Comparison of ENCODE assay signal across 15 mouse cellular contexts in genomic region chr1:156760549-156761429, GRCm38 (mm10). TPM values are rescaled to one million over a fixed set of nuclear protein-coding genes. Genes with fewer than 3 reads are reported as not detected.
A peak's percentile ranks its signal among the peaks of the same experiment; 100 is the strongest.
DNase-seq lines count a peak whose midpoint lies in the region; ATAC-seq and TF ChIP-seq lines count a peak whose summit lies in the region.
"Had no signal": no experiment of that assay in that cellular context is flagged by ENCODE, and none has a peak within 500 bp of the region (broad histone marks: within the 10 kb centered on the region; RNA-seq: fewer than 3 reads in every experiment).

No protein-coding gene starts in this region.

- H3K27ac ChIP-seq in heart, embryonic 16.5 days (ENCODE audit: low read length), result peak overlapping the region; percentile 85
- H3K27ac ChIP-seq in neural tube, embryonic 11.5 days (ENCODE audit: low read depth, low read length), result no peak overlapping the region
- H3K27ac ChIP-seq in hindbrain, postnatal 0 days, result no peak overlapping the region
- peak overlapping the region; percentile 17; the same call in 1 of the 2 replicates for H3K27ac ChIP-seq in midbrain, embryonic 16.5 days (ENCODE audit: low read length)
- H3K27ac ChIP-seq: macrophage had no signal

- no peak overlapping the region; the same call in 1 of the 2 replicates for H3K4me3 ChIP-seq in heart, embryonic 16.5 days (ENCODE audit: low read length)
- no peak overlapping the region for H3K4me3 ChIP-seq in neural tube, embryonic 11.5 days (ENCODE audit: low read depth, low read length)
- H3K4me3 ChIP-seq in hindbrain, postnatal 0 days (ENCODE audit: low read length), result no peak overlapping the region
- no peak overlapping the region for H3K4me3 ChIP-seq in midbrain, embryonic 16.5 days (ENCODE audit: low read depth, low read length)
- H3K4me3 ChIP-seq: neural tube, embryonic 12.5 days had no signal

- no peak for DNase-seq in heart, postnatal 4 days
- DNase-seq in neural tube, embryonic 11.5 days (ENCODE audit: low spot score), result no peak
- no peak for DNase-seq in neural tube, embryonic 10.5 days (ENCODE audit: extremely low spot score, low spot score)
- no peak for DNase-seq in hindbrain, postnatal 0 days (ENCODE audit: low spot score)
- no peak for DNase-seq in lung, postnatal 25 days (ENCODE audit: low spot score)
- no peak for DNase-seq in layer of hippocampus, adult 8-10 months (ENCODE audit: low spot score in 2 of 2)
- DNase-seq: adrenal gland, adult 2 months; cerebellum, postnatal 14 days; liver, postnatal 0 days had no signal

- no peak for ATAC-seq in heart, embryonic 16.5 days (replicated peaks; ENCODE audit: extremely low read depth, insufficient read depth, low FRiP score)
- peak; percentile 29; the same call in 1 of the 2 replicates for ATAC-seq in neural tube, embryonic 11.5 days (ENCODE audit: insufficient read depth, low FRiP score, low TSS enrichment)
- ATAC-seq in hindbrain, postnatal 0 days, result peak; percentile 43; the same call in 1 of the 2 replicates
- ATAC-seq in midbrain, embryonic 16.5 days, result no peak
- ATAC-seq: intestine, embryonic 16.5 days; liver, postnatal 0 days had no signal

- H3K27me3 ChIP-seq in heart, embryonic 16.5 days (ENCODE audit: control insufficient read depth, insufficient read depth, low read length), result no peaks in the 10 kb centered on the region
- no peaks in the 10 kb centered on the region for H3K27me3 ChIP-seq in neural tube, embryonic 11.5 days (ENCODE audit: control insufficient read depth, insufficient read depth, low read length)
- no peaks in the 10 kb centered on the region for H3K27me3 ChIP-seq in hindbrain, postnatal 0 days (ENCODE audit: insufficient read depth, low read length)
- H3K27me3 ChIP-seq in midbrain, embryonic 16.5 days (ENCODE audit: control insufficient read depth, insufficient read depth, low read depth, low read length), result no peaks in the 10 kb centered on the region
- H3K27me3 ChIP-seq: neural tube, embryonic 12.5 days had no signal

- peaks cover 5% of the 10 kb centered on the region; the same call in 1 of the 2 replicates for H3K9me3 ChIP-seq in heart, embryonic 16.5 days (replicated peaks; ENCODE audit: control insufficient read depth, low read length)
- no peaks in the 10 kb centered on the region for H3K9me3 ChIP-seq in neural tube, embryonic 11.5 days (ENCODE audit: control insufficient read depth, low read length)
- no peaks in the 10 kb centered on the region for H3K9me3 ChIP-seq in hindbrain, postnatal 0 days (ENCODE audit: low read length)
- H3K9me3 ChIP-seq in midbrain, embryonic 16.5 days (replicated peaks; ENCODE audit: control insufficient read depth, low read length, poor library complexity, severe bottlenecking), result no peaks in the 10 kb centered on the region

- no peaks in the 10 kb centered on the region for H3K36me3 ChIP-seq in heart, embryonic 16.5 days (ENCODE audit: control insufficient read depth, insufficient read depth)
- H3K36me3 ChIP-seq in neural tube, embryonic 11.5 days (ENCODE audit: control insufficient read depth, insufficient read depth, low read length), result no peaks in the 10 kb centered on the region
- H3K36me3 ChIP-seq in hindbrain, postnatal 0 days (ENCODE audit: insufficient read depth, low read length), result no peaks in the 10 kb centered on the region
- no peaks in the 10 kb centered on the region for H3K36me3 ChIP-seq in midbrain, embryonic 16.5 days (ENCODE audit: control insufficient read depth, insufficient read depth, low read length)
- H3K36me3 ChIP-seq: neural tube, embryonic 12.5 days had no signal

- no peak for TF ChIP-seq CTCF in hindbrain, postnatal 0 days (IDR thresholded peaks at IDR 0.05; ENCODE audit: low read depth)

- peak overlapping the region; percentile 42 for H3K4me2 ChIP-seq in heart, embryonic 16.5 days (ENCODE audit: low read depth, low read length)
- no peak overlapping the region for H3K4me2 ChIP-seq in neural tube, embryonic 11.5 days (ENCODE audit: low read depth)
- no peak overlapping the region for H3K4me2 ChIP-seq in hindbrain, postnatal 0 days (ENCODE audit: low read depth, low read length)
- no peak overlapping the region for H3K4me2 ChIP-seq in midbrain, embryonic 16.5 days (ENCODE audit: low read length)
- H3K4me2 ChIP-seq: heart, embryonic 11.5 days; neural tube, embryonic 12.5 days had no signal

- WGBS in heart, embryonic 16.5 days, result 77% methylated on average over 13 of the region's 13 CpGs
- 67% methylated on average over 13 of the region's 13 CpGs for WGBS in neural tube, embryonic 11.5 days
- WGBS in hindbrain, postnatal 0 days, result 63% methylated on average over 13 of the region's 13 CpGs
- 65% methylated on average over 13 of the region's 13 CpGs for WGBS in midbrain, embryonic 16.5 days

- H3K9ac ChIP-seq in heart, embryonic 16.5 days (ENCODE audit: low read length), result 0 out of 2 replicates have a peak overlapping the region, but pooled peaks have one; percentile 14
- H3K9ac ChIP-seq in neural tube, embryonic 11.5 days (ENCODE audit: low read length), result no peak overlapping the region
- no peak overlapping the region for H3K9ac ChIP-seq in hindbrain, postnatal 0 days (replicated peaks; ENCODE audit: low read length)
- H3K9ac ChIP-seq in midbrain, embryonic 16.5 days (ENCODE audit: low read depth, low read length), result no peak overlapping the region
- H3K9ac ChIP-seq: liver, postnatal 0 days; neural tube, embryonic 12.5 days had no signal

- H3K4me1 ChIP-seq in heart, embryonic 16.5 days (ENCODE audit: control insufficient read depth, insufficient read depth, low read length), result peaks cover 14% of the 10 kb centered on the region
- H3K4me1 ChIP-seq in neural tube, embryonic 11.5 days (ENCODE audit: control insufficient read depth, insufficient read depth, low read length), result peaks cover 9% of the 10 kb centered on the region
- no peaks in the 10 kb centered on the region; the same call in 1 of the 2 replicates for H3K4me1 ChIP-seq in hindbrain, postnatal 0 days (ENCODE audit: insufficient read depth, low read length)
- H3K4me1 ChIP-seq in midbrain, embryonic 16.5 days (ENCODE audit: control insufficient read depth, insufficient read depth, low read length), result no peaks in the 10 kb centered on the region

RNA-seq across cellular contexts. Expression of gene Fam20b, which starts 41.9 kb away (rescaled TPM):
- 23.1 and 25.3 TPM in 2 replicates for polyA plus RNA-seq in heart, embryonic 16.5 days (2015; fragmentation: Nextera tagmentation; extraction: Ambion mirVana)
- total RNA-seq in heart, postnatal 4 days (2021), result 10 to 100 TPM; 52.3 to 54.3 TPM
- polyA plus RNA-seq in neural tube, embryonic 11.5 days (2014; fragmentation: Nextera tagmentation; extraction: Ambion mirVana), result 25.7 and 29.7 TPM in 2 replicates
- total RNA-seq in hindbrain, postnatal 0 days (2014; rRNA removed), result 53.7 TPM in 2 replicates
- polyA plus RNA-seq in hindbrain, postnatal 0 days (2015; fragmentation: Nextera tagmentation; extraction: Ambion mirVana), result 27.7 and 29.6 TPM in 2 replicates
- 34.4 and 34.5 TPM in 2 replicates for polyA plus RNA-seq in midbrain, embryonic 16.5 days (2015; fragmentation: Nextera tagmentation; extraction: Ambion mirVana)
- total RNA-seq in layer of hippocampus, adult 8-10 months (2022), result 10 to 100 TPM; 70.3 to 84.4 (median 79.3) TPM

Comparison
In these comparisons a context has a peak if more than half of its experiments do, and no peak if none do; other contexts are left out.
1. ATAC-seq: peak in neural tube, embryonic 11.5 days (single experiment) and hindbrain, postnatal 0 days (single experiment); none in heart, embryonic 16.5 days (single experiment) and midbrain, embryonic 16.5 days (single experiment).
2. H3K27ac ChIP-seq: peak in heart, embryonic 16.5 days (single experiment) and midbrain, embryonic 16.5 days (single experiment); none in neural tube, embryonic 11.5 days (single experiment) and hindbrain, postnatal 0 days (single experiment).